Comparison of ENCODE assay signal across 26 mouse cellular contexts in genomic region chr11:15838640-15839226, GRCm38 (mm10).
A peak's percentile ranks its signal among the peaks of the same experiment; 100 is the strongest.
DNase-seq lines count a peak whose midpoint lies in the region; ATAC-seq and TF ChIP-seq lines count a peak whose summit lies in the region.
"Had no signal": no experiment of that assay in that cellular context is flagged by ENCODE, and none has a peak within 500 bp of the region (broad histone marks: within the 10 kb centered on the region; RNA-seq: fewer than 3 reads in every experiment).

No protein-coding gene starts in this region.

- H3K36me3 ChIP-seq in stomach, embryonic 14.5 days (ENCODE audit: control insufficient read depth, insufficient read depth, low read length), result no peaks in the 10 kb centered on the region
- no peaks in the 10 kb centered on the region for H3K36me3 ChIP-seq in stomach, postnatal 0 days (ENCODE audit: control insufficient read depth, insufficient read depth, low read length)
- no peaks in the 10 kb centered on the region for H3K36me3 ChIP-seq in liver, embryonic 13.5 days
- H3K36me3 ChIP-seq in stomach, embryonic 15.5 days, result no peaks in the 10 kb centered on the region
- no peaks in the 10 kb centered on the region for H3K36me3 ChIP-seq in heart, embryonic 10.5 days
- H3K36me3 ChIP-seq: forebrain, embryonic 12.5 days; limb, embryonic 10.5 days; limb, embryonic 15.5 days; lung, embryonic 15.5 days; neural tube, embryonic 13.5 days had no signal

- peak; percentile 65; the same call in 1 of the 2 replicates for ATAC-seq in stomach, embryonic 14.5 days (ENCODE audit: insufficient number of reproducible peaks, insufficient read depth, low FRiP score, low read depth)
- ATAC-seq in stomach, postnatal 0 days (ENCODE audit: low FRiP score, low TSS enrichment), result no peak
- peak; percentile 99 for ATAC-seq in liver, embryonic 13.5 days (ENCODE audit: low read depth)
- ATAC-seq in stomach, embryonic 15.5 days (ENCODE audit: insufficient read depth, low FRiP score, low read depth), result peak; percentile 90; the same call in 1 of the 2 replicates
- no peak for ATAC-seq in megakaryocyte progenitor cell, adult 5-6 weeks (replicated peaks; ENCODE audit: poor library complexity)
- ATAC-seq: hindbrain, embryonic 16.5 days; midbrain, embryonic 16.5 days had no signal

- no peaks in the 10 kb centered on the region for H3K9me3 ChIP-seq in stomach, embryonic 14.5 days (ENCODE audit: control insufficient read depth, low read depth, low read length)
- no peaks in the 10 kb centered on the region for H3K9me3 ChIP-seq in stomach, postnatal 0 days (ENCODE audit: control insufficient read depth, low read length)
- no peaks in the 10 kb centered on the region for H3K9me3 ChIP-seq in liver, embryonic 13.5 days (replicated peaks)
- no peaks in the 10 kb centered on the region for H3K9me3 ChIP-seq in stomach, embryonic 15.5 days
- H3K9me3 ChIP-seq in heart, embryonic 10.5 days, result no peaks in the 10 kb centered on the region
- H3K9me3 ChIP-seq: forebrain, embryonic 12.5 days; limb, embryonic 10.5 days; limb, embryonic 15.5 days; lung, embryonic 15.5 days; neural tube, embryonic 13.5 days had no signal

- no peak for TF ChIP-seq CTCF in stomach, postnatal 0 days (IDR thresholded peaks at IDR 0.05; ENCODE audit: low read depth)

- H3K27ac ChIP-seq in stomach, embryonic 14.5 days (ENCODE audit: low read length), result no peak overlapping the region
- no peak overlapping the region for H3K27ac ChIP-seq in stomach, postnatal 0 days (replicated peaks)
- H3K27ac ChIP-seq in liver, embryonic 13.5 days, result peak overlapping the region; percentile 60
- H3K27ac ChIP-seq in stomach, embryonic 15.5 days, result no peak overlapping the region
- H3K27ac ChIP-seq in heart, embryonic 10.5 days, result no peak overlapping the region
- H3K27ac ChIP-seq: forebrain, embryonic 12.5 days; layer of hippocampus, adult 2 months; limb, embryonic 10.5 days; limb, embryonic 15.5 days; lung, embryonic 15.5 days; neural tube, embryonic 13.5 days had no signal

- intact Hi-C loops in left cerebral cortex, postnatal 36 days (cut with DNase I), result no loop called here

- H3K4me2 ChIP-seq in stomach, embryonic 14.5 days (replicated peaks; ENCODE audit: low read depth, low read length), result no peak overlapping the region
- no peak overlapping the region for H3K4me2 ChIP-seq in stomach, postnatal 0 days (replicated peaks; ENCODE audit: low read depth)
- peak overlapping the region; percentile 37 for H3K4me2 ChIP-seq in liver, embryonic 13.5 days
- H3K4me2 ChIP-seq in stomach, embryonic 15.5 days, result no peak overlapping the region
- H3K4me2 ChIP-seq: forebrain, embryonic 12.5 days; limb, embryonic 15.5 days; lung, embryonic 15.5 days; midbrain, embryonic 11.5 days; neural tube, embryonic 13.5 days had no signal

- H3K9ac ChIP-seq in stomach, embryonic 14.5 days (replicated peaks; ENCODE audit: low read depth, low read length), result no peak overlapping the region
- no peak overlapping the region for H3K9ac ChIP-seq in stomach, postnatal 0 days (ENCODE audit: low read length)
- no peak overlapping the region for H3K9ac ChIP-seq in liver, embryonic 13.5 days
- no peak overlapping the region for H3K9ac ChIP-seq in stomach, embryonic 15.5 days
- H3K9ac ChIP-seq: forebrain, embryonic 12.5 days; limb, embryonic 15.5 days; lung, embryonic 15.5 days; neural tube, embryonic 13.5 days had no signal

- no peak for TF ChIP-seq EP300 in stomach, postnatal 0 days (optimal IDR thresholded peaks at IDR 0.05)

- no peaks in the 10 kb centered on the region for H3K27me3 ChIP-seq in stomach, embryonic 14.5 days (ENCODE audit: control insufficient read depth, insufficient read depth, low read length)
- H3K27me3 ChIP-seq in stomach, postnatal 0 days (ENCODE audit: control insufficient read depth, insufficient read depth, low read length), result no peaks in the 10 kb centered on the region
- H3K27me3 ChIP-seq in liver, embryonic 13.5 days, result no peaks in the 10 kb centered on the region
- H3K27me3 ChIP-seq in stomach, embryonic 15.5 days (replicated peaks), result no peaks in the 10 kb centered on the region
- H3K27me3 ChIP-seq in heart, embryonic 10.5 days (ENCODE audit: insufficient read depth, poor library complexity, severe bottlenecking), result no peaks in the 10 kb centered on the region
- H3K27me3 ChIP-seq: forebrain, embryonic 12.5 days; limb, embryonic 15.5 days; lung, embryonic 15.5 days; neural tube, embryonic 13.5 days had no signal

- no peaks in the 10 kb centered on the region for H3K4me1 ChIP-seq in stomach, embryonic 14.5 days (ENCODE audit: control insufficient read depth, insufficient read depth, low read length)
- H3K4me1 ChIP-seq in stomach, postnatal 0 days (replicated peaks; ENCODE audit: control insufficient read depth, insufficient read depth), result no peaks in the 10 kb centered on the region
- peaks cover 7% of the 10 kb centered on the region; the same call in 1 of the 2 replicates for H3K4me1 ChIP-seq in liver, embryonic 13.5 days (replicated peaks)
- H3K4me1 ChIP-seq in stomach, embryonic 15.5 days, result no peaks in the 10 kb centered on the region
- no peaks in the 10 kb centered on the region for H3K4me1 ChIP-seq in heart, embryonic 10.5 days
- H3K4me1 ChIP-seq: forebrain, embryonic 12.5 days; limb, embryonic 10.5 days; limb, embryonic 15.5 days; lung, embryonic 15.5 days; neural tube, embryonic 13.5 days had no signal

- WGBS in stomach, embryonic 14.5 days, result 79% methylated on average over 6 of the region's 6 CpGs
- WGBS in stomach, postnatal 0 days, result 81% methylated on average over 6 of the region's 6 CpGs
- WGBS in liver, embryonic 13.5 days (ENCODE audit: insufficient replicate concordance), result 48% methylated on average over 6 of the region's 6 CpGs
- 79% methylated on average over 6 of the region's 6 CpGs for WGBS in stomach, embryonic 15.5 days
- WGBS in heart, embryonic 10.5 days, result 73% methylated on average over 6 of the region's 6 CpGs

- DNase-seq in stomach, postnatal 0 days (ENCODE audit: low spot score), result no peak
- DNase-seq in c-Kit-positive CD71-positive TER-119-negative erythroid progenitor cells, embryonic 14.5 days (ENCODE audit: low read depth), result peak; percentile 22
- DNase-seq in liver, embryonic 13.5 days, result peak; percentile 15
- no peak for DNase-seq in heart, embryonic 10.5 days (ENCODE audit: low spot score)
- no peak for DNase-seq in left cerebral cortex, postnatal 36 days (ENCODE audit: low spot score in 2 of 2)
- DNase-seq: adrenal gland, postnatal 25 days; B cell, adult 2 months; cerebellum, adult 9-10 months; cerebellum, postnatal 36 days; gastrocnemius, postnatal 10 days; heart, postnatal 14 days; kidney, adult 9 months; kidney, postnatal 36 days; right cerebral cortex, postnatal 4 days had no signal

- H3K4me3 ChIP-seq in stomach, embryonic 14.5 days (ENCODE audit: low read depth, low read length), result no peak overlapping the region
- no peak overlapping the region for H3K4me3 ChIP-seq in stomach, postnatal 0 days (ENCODE audit: low read depth, low read length)
- peak overlapping the region; percentile 34 for H3K4me3 ChIP-seq in liver, embryonic 13.5 days (replicated peaks)
- H3K4me3 ChIP-seq in stomach, embryonic 15.5 days (replicated peaks), result no peak overlapping the region
- H3K4me3 ChIP-seq in heart, embryonic 10.5 days, result no peak overlapping the region
- H3K4me3 ChIP-seq: forebrain, embryonic 12.5 days; layer of hippocampus, adult 2 months; limb, embryonic 10.5 days; limb, embryonic 15.5 days; lung, embryonic 15.5 days; neural tube, embryonic 13.5 days had no signal

Comparison
In these comparisons a context has a peak if more than half of its experiments do, and no peak if none do; other contexts are left out.
1. ATAC-seq: peak in stomach, embryonic 14.5 days (single experiment), liver, embryonic 13.5 days (single experiment) and stomach, embryonic 15.5 days (single experiment); none in stomach, postnatal 0 days (single experiment) and megakaryocyte progenitor cell, adult 5-6 weeks (single experiment).
2. DNase-seq: peak in c-Kit-positive CD71-positive TER-119-negative erythroid progenitor cells, embryonic 14.5 days (single experiment) and liver, embryonic 13.5 days (single experiment); none in stomach, postnatal 0 days (single experiment), heart, embryonic 10.5 days (single experiment) and left cerebral cortex, postnatal 36 days (0 of 2).